Mouse (Mus musculus) CH12.LX (cell line): ENCODE results near the gene Dll3. TPM values are rescaled to one million over a fixed set of nuclear protein-coding genes. Genes with fewer than 3 reads are reported as not detected.

ENCODE experiments used
- DNase-seq: peaks from one replicate; pipeline ENCODE4 v3.0.0-alpha.2; 2013; ENCODE audit errors: extremely low read depth
- H3K27ac ChIP-seq: 2 replicates; pipeline ENCODE4 v1.5.1; 2012; ENCODE audit warnings: low read depth, mild to moderate bottlenecking, control low read depth, moderate library complexity; ENCODE audit not compliant: insufficient read depth
- H3K27me3 ChIP-seq: replicated peaks from 2 replicates; pipeline ENCODE3; 2012; ENCODE audit warnings: inconsistent platforms
- H3K36me3 ChIP-seq, 2 experiments: replicated peaks in 1 of 2; 2 replicates each; pipeline versions ENCODE3 to v1.6.1; 2012; ENCODE audit warnings: inconsistent platforms in 1 of 2, low read length in 1 of 2, mild to moderate bottlenecking in 1 of 2, mixed read lengths in 1 of 2, moderate library complexity in 1 of 2; ENCODE audit not compliant: control insufficient read depth in 1 of 2, insufficient read depth in 1 of 2
- H3K4me1 ChIP-seq, 2 experiments: 2 replicates each; pipeline ENCODE4 v1.6.1; 2012; ENCODE audit warnings: inconsistent platforms in 1 of 2, moderate library complexity in 1 of 2; ENCODE audit not compliant: insufficient read depth in 2 of 2, control insufficient read depth in 1 of 2
- H3K4me2 ChIP-seq: 2 replicates; pipeline ENCODE4 v1.6.1; 2012; ENCODE audit warnings: low read depth, mild to moderate bottlenecking, control low read depth; ENCODE audit not compliant: poor library complexity, insufficient read depth, severe bottlenecking
- H3K4me3 ChIP-seq, 3 experiments: fragments of 150-350 bp in 1 of 3; sonication (generic) in 1 of 3; replicated peaks in 1 of 3; 2 replicates each; pipeline versions ENCODE3 to v1.5.1; 2011 to 2012; ENCODE audit warnings: low read depth in 2 of 3, low read length in 2 of 3, mild to moderate bottlenecking in 2 of 3, moderate library complexity in 2 of 3, control low read depth in 1 of 3, improper control_type of control experiment in 1 of 3, inconsistent platforms in 1 of 3, mixed read lengths in 1 of 3; ENCODE audit not compliant: poor library complexity in 1 of 3
- H3K79me2 ChIP-seq: replicated peaks from 2 replicates; pipeline ENCODE4 v1.6.1; 2012; ENCODE audit warnings: mild to moderate bottlenecking, moderate library complexity; ENCODE audit not compliant: control insufficient read depth, poor library complexity, insufficient read depth, severe bottlenecking; ENCODE audit errors: extremely low read depth
- H3K9ac ChIP-seq: 2 replicates; pipeline ENCODE4 v1.6.1; 2012; ENCODE audit warnings: low read depth, mild to moderate bottlenecking, control low read depth, moderate library complexity; ENCODE audit not compliant: insufficient read depth
- H3K9me3 ChIP-seq: replicated peaks from 2 replicates; pipeline ENCODE3; 2012; ENCODE audit warnings: low read length, inconsistent platforms, mixed read lengths
- BHLHE40 ChIP-seq: IDR thresholded peaks from 2 replicates; pipeline ENCODE4 v1.6.1; 2011; ENCODE audit warnings: mild to moderate bottlenecking, low read depth, low read length, improper control_type of control experiment
- CTCF ChIP-seq, 2 experiments: IDR thresholded peaks in 1 of 2; conservative IDR thresholded peaks in 1 of 2; 2 replicates each; pipeline ENCODE4 v1.5.1; 2011 to 2012; ENCODE audit warnings: low read depth in 2 of 2, low read length in 2 of 2, improper control_type of control experiment in 1 of 2, inconsistent platforms in 1 of 2, mild to moderate bottlenecking in 1 of 2, moderate library complexity in 1 of 2
- E2F4 ChIP-seq: IDR thresholded peaks from 2 replicates; pipeline ENCODE4 v1.6.1; 2011; ENCODE audit warnings: low read depth, low read length, improper control_type of control experiment; ENCODE audit not compliant: insufficient replicate concordance
- ELF1 ChIP-seq: IDR thresholded peaks from 2 replicates; pipeline ENCODE4 v1.6.1; 2014; ENCODE audit warnings: low read depth, mild to moderate bottlenecking, inconsistent platforms, low read length, improper control_type of control experiment
- EP300 ChIP-seq: IDR thresholded peaks from 2 replicates; pipeline ENCODE4 v1.6.1; 2011; ENCODE audit warnings: low read length, improper control_type of control experiment
- ETS1 ChIP-seq: conservative IDR thresholded peaks from 2 replicates; pipeline ENCODE4 v1.6.1; 2012; ENCODE audit warnings: low read depth, mild to moderate bottlenecking, inconsistent platforms, low read length, improper control_type of control experiment, moderate library complexity
- KAT2A ChIP-seq: IDR thresholded peaks from 2 replicates; pipeline ENCODE4 v1.6.1; 2012; ENCODE audit warnings: low read length, improper control_type of control experiment, inconsistent platforms; ENCODE audit not compliant: insufficient replicate concordance
- MAX ChIP-seq: IDR thresholded peaks from 2 replicates; pipeline ENCODE4 v1.6.1; 2011; ENCODE audit warnings: low read length, improper control_type of control experiment
- MXI1 ChIP-seq: IDR thresholded peaks from 2 replicates; pipeline ENCODE4 v1.6.1; 2011; ENCODE audit warnings: mild to moderate bottlenecking, low read depth, low read length, improper control_type of control experiment
- NRF1 ChIP-seq: IDR thresholded peaks from 2 replicates; pipeline ENCODE4 v1.6.1; 2014; ENCODE audit warnings: low read depth, mild to moderate bottlenecking, inconsistent platforms, low read length, improper control_type of control experiment, moderate library complexity
- PAX5 ChIP-seq: IDR thresholded peaks from 2 replicates; pipeline ENCODE4 v1.6.1; 2012; ENCODE audit warnings: low read length, inconsistent platforms, mixed read lengths
- RAD21 ChIP-seq: IDR thresholded peaks from 2 replicates; pipeline ENCODE4 v1.6.1; 2011; ENCODE audit warnings: low read depth, mild to moderate bottlenecking, low read length, improper control_type of control experiment, moderate library complexity
- TBP ChIP-seq: conservative IDR thresholded peaks from 2 replicates; pipeline ENCODE4 v1.6.1; 2011; ENCODE audit warnings: low read depth, low read length, improper control_type of control experiment
- TCF12 ChIP-seq: IDR thresholded peaks from 2 replicates; pipeline ENCODE4 v1.6.1; 2014; ENCODE audit warnings: low read depth, mild to moderate bottlenecking, inconsistent platforms, low read length, improper control_type of control experiment
- ZKSCAN1 ChIP-seq: IDR thresholded peaks from 2 replicates; pipeline ENCODE4 v1.6.1; 2012; ENCODE audit warnings: low read depth, inconsistent platforms, low read length, improper control_type of control experiment, borderline replicate concordance
- ZNF384 ChIP-seq: IDR thresholded peaks from 2 replicates; pipeline ENCODE4 v1.6.1; 2012; ENCODE audit warnings: low read depth, low read length, improper control_type of control experiment, inconsistent platforms
- dilution Hi-C: fragments of 300-500 bp; cut with MboI; formaldehyde crosslinking; loops from 2 replicates; pipeline ENCODE4 v1.14.3; 2020; ENCODE audit warnings: low sequenced_read_pairs; ENCODE audit not compliant: extremely low pct_unique_long_range_greater_than_20kb, extremely low pct_ligation_motif_present
- in situ Hi-C: fragments of 300-500 bp; cut with MboI; formaldehyde crosslinking; loops from 3 replicates; pipeline ENCODE4 v1.14.3; 2019; ENCODE audit warnings: low sequenced_read_pairs, low pct_ligation_motif_present, low pct_unique_long_range_greater_than_20kb, mixed read lengths
- polyA plus RNA-seq: library from polyadenylated mRNA; unstranded; fragments of >175 nt; gene quantifications from 2 replicates; pipeline ENCODE4 v1.2.1, GENCODE M21; 2012; ENCODE audit warnings: low read depth; ENCODE audit not compliant: insufficient read length
- total RNA-seq, 2 experiments: library from RNA; depleted of rRNA; stranded (reverse); fragments of 300-350 nt in 1 of 2; fragments of >200 nt in 1 of 2; gene quantifications; 2 replicates each; pipeline ENCODE4 v1.2.3; 2012 to 2014

The Dll3 gene
- total and polyA plus RNA-seq, 3 experiments, result 0.11 to 0.29 TPM; not detected in 1

GRCm38 (mm10) chr7:28267129-28268041, 34.7 kb downstream of the Dll3 start, which contains the start of gene Eid2:
Gene Eid2, plus strand, starts transcription at chr7:28267881.
- Histone ChIP-seq H3K27ac (no peak within 1 kb of the TSS), H3K79me2 (no peaks in the 10 kb centered on the region), H3K4me3 (no peak within 1 kb of the TSS), H3K9ac (no peak within 1 kb of the TSS), H3K27me3 (peaks cover 8% of the 10 kb centered on the region), H3K4me1 (no peaks in the 10 kb centered on the region), H3K4me2 (no peak within 1 kb of the TSS), H3K9me3 (peaks cover 17% of the 10 kb centered on the region), H3K36me3 (no peaks in the 10 kb centered on the region)
- in situ Hi-C loops, result no loop called here
- TF ChIP-seq ELF1, result no peak
- no peak for TF ChIP-seq ETS1
- no peak for TF ChIP-seq MXI1
- TF ChIP-seq EP300, result no peak
- no peak for TF ChIP-seq BHLHE40
- TF ChIP-seq NRF1, result no peak
- TF ChIP-seq PAX5, result no peak
- no peak for TF ChIP-seq MAX
- TF ChIP-seq ZKSCAN1, result no peak
- no peak for TF ChIP-seq RAD21
- TF ChIP-seq ZNF384, result no peak
- TF ChIP-seq TCF12, result no peak
- no peak for TF ChIP-seq CTCF (conservative IDR thresholded peaks at IDR 0.05 in 1 of 2, IDR thresholded peaks at IDR 0.05 in 1 of 2; ENCODE audit: low read depth in 2 of 2, low read length in 2 of 2)
- no peak for TF ChIP-seq E2F4
- dilution Hi-C loops, result no loop called here
- no peak for DNase-seq

DNA sequence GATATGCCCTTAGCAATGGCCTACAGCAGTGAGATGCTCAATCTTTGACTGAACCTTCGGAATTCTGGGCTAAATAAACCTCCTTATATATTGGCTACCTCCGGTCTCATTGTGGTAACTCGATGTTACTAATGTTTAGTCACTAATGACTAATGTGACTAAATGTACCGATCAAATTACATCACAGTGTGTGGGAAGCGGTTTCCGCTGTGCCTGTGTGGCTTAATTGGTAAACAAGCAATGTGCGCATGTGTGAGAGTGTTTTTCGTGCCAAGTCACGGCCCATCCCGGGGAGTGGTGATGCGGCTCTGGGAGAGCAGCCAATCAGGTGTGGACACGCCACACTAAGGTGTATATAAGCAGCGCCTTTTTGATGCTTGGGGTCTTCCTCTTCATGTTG, 36.6 kb downstream of the Dll3 start:
- Histone ChIP-seq H3K9me3 (peaks cover 13% of the 10 kb centered on the region), H3K4me3 (no peak overlapping the region), H3K36me3 (no peaks in the 10 kb centered on the region), H3K9ac (no peak overlapping the region), H3K27me3 (peaks cover 13% of the 10 kb centered on the region), H3K79me2 (no peaks in the 10 kb centered on the region), H3K4me2 (no peak overlapping the region), H3K4me1 (no peaks in the 10 kb centered on the region), H3K27ac (no peak overlapping the region)
- in situ Hi-C loops (no loop called here), dilution Hi-C loops (no loop called here)
- no peak for TF ChIP-seq TBP
- TF ChIP-seq MAX, result no peak
- no peak for TF ChIP-seq KAT2A
- no peak for TF ChIP-seq ZKSCAN1
- TF ChIP-seq PAX5, result no peak
- DNase-seq, result no peak
